Mouse (Mus musculus) heart, adult 2 months (tissue): ENCODE measurements at regions not wholly inside any gene's neighbourhood (a gene's known extent, or its start where the extent isn't known, plus 50 kb on each side); places are given as distances from the start of the nearest gene placed in this dataset.

Source experiments
- CTCF ChIP-seq: fragments of 200-600 bp; IDR thresholded peaks from 2 replicates; pipeline ENCODE4 v1.8.1; 2022; ENCODE audit warnings: antibody characterized with exemption, mild to moderate bottlenecking, moderate library complexity
- EP300 ChIP-seq: fragments of 200-500 bp; IDR thresholded peaks from 2 replicates; pipeline ENCODE4 v1.6.1; 2011; ENCODE audit warnings: low read depth, low read length, control low read depth; ENCODE audit not compliant: insufficient read depth
- POLR2A ChIP-seq: fragments of 200-500 bp; IDR thresholded peaks from 2 replicates; pipeline ENCODE4 v1.6.1; 2011; ENCODE audit warnings: mild to moderate bottlenecking, low read depth, low read length, control low read depth; ENCODE audit not compliant: insufficient read depth

DNA sequence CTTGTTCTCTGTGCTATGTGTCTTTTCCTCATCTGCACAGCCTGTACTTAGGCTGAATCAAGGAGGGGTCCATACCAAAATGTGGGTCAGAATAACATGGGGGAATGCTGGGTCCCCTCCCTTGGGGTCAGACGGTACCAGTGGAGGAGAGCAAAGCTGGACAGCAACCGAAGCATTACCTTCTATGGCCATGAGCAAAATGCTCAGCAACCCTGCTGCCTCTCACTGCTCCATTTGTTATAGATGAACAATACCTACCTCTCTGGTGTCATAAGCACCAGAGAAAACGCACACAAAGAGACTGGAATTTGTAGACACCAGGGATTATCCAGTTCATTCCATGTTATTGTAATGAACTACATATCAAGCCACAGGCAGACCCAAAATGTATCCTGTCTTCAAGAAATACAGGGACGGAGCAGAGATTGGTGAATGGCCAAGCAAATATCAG lies 50.6 kb upstream of the Cpm start:
- TF ChIP-seq CTCF (no peak), POLR2A (no peak), EP300 (no peak)
